Mouse (Mus musculus): ENCODE data around the gene Tmem209.
A peak's percentile ranks its signal among the peaks of the same experiment; 100 is the strongest.

DNA sequence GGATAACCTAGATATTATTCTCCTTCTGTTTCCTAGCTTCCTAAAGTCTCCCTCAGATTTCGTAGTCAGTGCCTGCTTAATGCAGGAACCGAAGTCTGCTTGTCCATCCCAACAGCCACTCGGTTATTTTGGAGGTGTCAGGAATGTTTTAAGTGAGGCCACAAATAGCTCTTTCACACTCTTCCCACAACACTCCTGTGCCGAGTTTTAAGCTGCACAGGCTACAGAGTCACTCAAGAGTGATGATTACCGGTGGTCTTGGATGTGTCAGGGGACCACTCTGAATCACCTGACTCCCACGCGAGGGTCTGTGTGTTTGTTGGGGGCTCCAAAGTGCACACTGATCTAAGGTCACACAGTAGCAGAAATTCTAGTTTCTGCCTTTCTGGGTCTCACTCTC is 36.1 kb upstream of the Tmem209 start:
- TF ChIP-seq EP300 (IDR thresholded peaks at IDR 0.05; ENCODE audit: low read depth): peak; percentile 61; the same call in 1 of the 2 replicates
- no peak for TF ChIP-seq CTCF (IDR thresholded peaks at IDR 0.05; ENCODE audit: low read depth)

All from heart, postnatal 0 days (tissue).